Mouse (Mus musculus): ENCODE data around the gene Gm17949.

Gene Gm17949

GRCm38 (mm10) chr17:57011236-57012141 is at the start of gene Gm17949, which contains the start of gene Gtf2f1:
Gm17949 (plus strand) TSS chr17:57011469.
Gtf2f1 (minus strand) TSS chr17:57011288.
- DNase-seq (ENCODE audit: low read depth, low spot score): peak; percentile 99

GRCm38 (mm10) chr17:56961880-56962279 is 49.4 kb upstream of the Gm17949 start:
- no peak for DNase-seq (ENCODE audit: low read depth, low spot score)

- DNase-seq (ENCODE audit: low read depth, low spot score): no peak
Measured at GRCm38 (mm10) chr17:56962642-56963405, 48.4 kb upstream of the Gm17949 start.

- no peak for DNase-seq (ENCODE audit: low read depth, low spot score)
Measured at GRCm38 (mm10) chr17:56963646-56964045, 47.6 kb upstream of the Gm17949 start.

GRCm38 (mm10) chr17:56969321-56969720 is 41.9 kb upstream of the Gm17949 start:
- no peak for DNase-seq (ENCODE audit: low read depth, low spot score)

- DNase-seq (ENCODE audit: low read depth, low spot score): no peak
Measured at GRCm38 (mm10) chr17:56970081-56970480, 41.2 kb upstream of the Gm17949 start.

- DNase-seq (ENCODE audit: low read depth, low spot score): no peak
Measured at GRCm38 (mm10) chr17:56973956-56974707, 37.1 kb upstream of the Gm17949 start.

GRCm38 (mm10) chr17:56974708-56975240 is 36.5 kb upstream of the Gm17949 start:
- no peak for DNase-seq (ENCODE audit: low read depth, low spot score)

- no peak for DNase-seq (ENCODE audit: low read depth, low spot score)
Measured at GRCm38 (mm10) chr17:56975391-56975790, 35.9 kb upstream of the Gm17949 start.

- no peak for DNase-seq (ENCODE audit: low read depth, low spot score)
Measured at GRCm38 (mm10) chr17:56976531-56977390, 34.5 kb upstream of the Gm17949 start.

- DNase-seq (ENCODE audit: low read depth, low spot score): no peak
Measured at GRCm38 (mm10) chr17:56979524-56979923, 31.7 kb upstream of the Gm17949 start.

GRCm38 (mm10) chr17:56981049-56981448 is 30.2 kb upstream of the Gm17949 start:
- no peak for DNase-seq (ENCODE audit: low read depth, low spot score)

- no peak for DNase-seq (ENCODE audit: low read depth, low spot score)
Measured at GRCm38 (mm10) chr17:56982013-56982412, 29.3 kb upstream of the Gm17949 start, which contains the start of gene Acer1. Acer1 (minus strand) TSS chr17:56982126.

- no peak for DNase-seq (ENCODE audit: low read depth, low spot score)
Measured at GRCm38 (mm10) chr17:56984886-56985285, 26.4 kb upstream of the Gm17949 start.

- no peak for DNase-seq (ENCODE audit: low read depth, low spot score)
Measured at GRCm38 (mm10) chr17:56985656-56986055, 25.6 kb upstream of the Gm17949 start.

- no peak for DNase-seq (ENCODE audit: low read depth, low spot score)
Measured at GRCm38 (mm10) chr17:56986105-56986805, 25.0 kb upstream of the Gm17949 start.

- DNase-seq (ENCODE audit: low read depth, low spot score): no peak
Measured at GRCm38 (mm10) chr17:56988441-56988840, 22.8 kb upstream of the Gm17949 start.

- no peak for DNase-seq (ENCODE audit: low read depth, low spot score)
Measured at GRCm38 (mm10) chr17:56988921-56989430, 22.3 kb upstream of the Gm17949 start.

- DNase-seq (ENCODE audit: low read depth, low spot score): peak; percentile 83
Measured at GRCm38 (mm10) chr17:56989467-56990114, 21.7 kb upstream of the Gm17949 start.
